Mouse (Mus musculus): ENCODE data around the gene Zfp952. TPM values are rescaled to one million over a fixed set of nuclear protein-coding genes. Genes with fewer than 3 reads are reported as not detected.
A peak's percentile ranks its signal among the peaks of the same experiment; 100 is the strongest.

Gene Zfp952
- polyA plus RNA-seq (2014; fragmentation: Nextera tagmentation; extraction: Ambion mirVana), result 15.5 TPM in 2 replicates

DNA sequence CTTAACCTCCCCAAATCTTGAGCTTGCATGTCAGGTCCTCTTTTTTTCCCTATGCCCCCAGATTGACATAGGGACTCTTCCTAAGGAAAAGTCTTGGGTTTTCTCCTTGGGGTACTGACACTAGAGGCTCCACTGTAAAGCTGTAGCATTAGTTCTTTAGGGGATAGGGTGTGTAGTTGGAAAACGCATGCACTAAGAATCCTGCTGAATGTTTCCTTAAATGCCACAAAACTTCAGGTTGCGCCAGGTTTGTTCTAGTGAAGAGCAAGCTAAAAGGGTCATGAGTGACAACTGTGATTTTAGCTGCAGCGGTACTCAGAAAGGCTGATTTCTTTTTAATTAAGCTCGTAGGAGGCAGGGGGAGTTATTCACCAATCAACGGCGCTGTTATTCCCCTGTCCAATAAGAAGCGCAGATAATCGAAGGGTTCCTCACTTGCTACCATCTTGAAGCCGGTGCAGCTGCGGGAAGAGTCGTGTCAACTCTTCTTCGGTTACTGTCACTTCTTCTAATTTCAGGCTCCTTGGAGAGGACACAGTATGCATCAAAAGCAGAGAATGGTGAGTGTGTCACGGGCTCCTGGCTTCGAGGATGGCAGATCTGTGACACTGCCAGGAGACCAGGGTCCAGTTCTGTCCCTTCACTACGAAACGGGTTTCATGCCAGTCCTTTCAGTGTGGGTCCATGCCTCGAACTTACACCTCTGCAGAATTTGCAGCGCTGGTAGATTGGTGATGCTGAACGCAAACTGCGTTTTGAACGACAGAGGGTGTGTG is at the start of gene Zfp952:
Gene Zfp952, plus strand, starts transcription at position 431 of the 776 bp plus-strand sequence.
- H3K9me3 ChIP-seq (ENCODE audit: control insufficient read depth, low read length), result no peaks in the 10 kb centered on the region

DNA sequence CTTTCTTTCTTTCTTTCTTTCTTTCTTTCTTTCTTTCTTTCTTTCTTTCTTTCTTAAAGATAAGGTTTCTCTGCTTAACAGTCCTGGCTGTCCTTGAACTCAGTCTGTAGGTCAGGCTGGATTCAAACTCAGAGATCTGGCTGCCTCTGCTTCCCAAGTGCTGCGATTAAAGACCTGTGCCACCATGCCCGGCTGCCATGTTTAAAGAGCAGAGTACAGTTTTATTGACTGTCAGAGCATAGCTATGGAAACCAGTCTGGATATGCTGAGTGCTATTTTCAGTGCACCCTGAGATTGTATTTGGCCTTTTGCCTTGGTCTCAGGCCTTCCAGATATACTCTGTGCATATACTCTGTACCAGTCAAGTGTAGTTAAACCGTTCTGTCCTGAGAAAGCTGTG is 49.3 kb upstream of the Zfp952 start:
- Histone ChIP-seq H3K36me3 (ENCODE audit: control insufficient read depth, insufficient read depth, low read length) (no peaks in the 10 kb centered on the region), H3K27me3 (ENCODE audit: control insufficient read depth, insufficient read depth, low read length) (no peaks in the 10 kb centered on the region), H3K4me3 (ENCODE audit: low read depth, low read length) (no peak overlapping the region), H3K9me3 (ENCODE audit: control insufficient read depth, low read length) (no peaks in the 10 kb centered on the region), H3K27ac (replicated peaks; ENCODE audit: low read depth, low read length) (no peak overlapping the region), H3K4me1 (ENCODE audit: control insufficient read depth, insufficient read depth, low read length) (no peaks in the 10 kb centered on the region), H3K9ac (ENCODE audit: low read length) (no peak overlapping the region), H3K4me2 (ENCODE audit: low read depth, severe bottlenecking) (no peak overlapping the region)
- DNase-seq (ENCODE audit: low spot score) (no peak), ATAC-seq (ENCODE audit: insufficient number of reproducible peaks, low FRiP score, low TSS enrichment, low read depth) (no peak)
- 84% methylated on average over 3 of the region's 3 CpGs for WGBS

More for the DNA sequence above, at the start of gene Zfp952:
- DNase-seq (ENCODE audit: low spot score) (peak; percentile 79), ATAC-seq (ENCODE audit: insufficient number of reproducible peaks, low FRiP score, low TSS enrichment, low read depth) (peak; percentile 70)
- H3K4me2 ChIP-seq (ENCODE audit: low read depth, severe bottlenecking), result peak within 1 kb of the TSS; percentile 52
- WGBS, result 3% methylated on average over 21 of the region's 21 CpGs
- peak within 1 kb of the TSS; percentile 66 for H3K4me3 ChIP-seq (ENCODE audit: low read depth, low read length)
- H3K4me1 ChIP-seq (ENCODE audit: control insufficient read depth, insufficient read depth, low read length), result no peaks in the 10 kb centered on the region
- H3K9ac ChIP-seq (ENCODE audit: low read length), result peak within 1 kb of the TSS; percentile 71
- no peak within 1 kb of the TSS for H3K27ac ChIP-seq (replicated peaks; ENCODE audit: low read depth, low read length)
- no peaks in the 10 kb centered on the region for H3K27me3 ChIP-seq (ENCODE audit: control insufficient read depth, insufficient read depth, low read length)
- no peaks in the 10 kb centered on the region for H3K36me3 ChIP-seq (ENCODE audit: control insufficient read depth, insufficient read depth, low read length)

DNA sequence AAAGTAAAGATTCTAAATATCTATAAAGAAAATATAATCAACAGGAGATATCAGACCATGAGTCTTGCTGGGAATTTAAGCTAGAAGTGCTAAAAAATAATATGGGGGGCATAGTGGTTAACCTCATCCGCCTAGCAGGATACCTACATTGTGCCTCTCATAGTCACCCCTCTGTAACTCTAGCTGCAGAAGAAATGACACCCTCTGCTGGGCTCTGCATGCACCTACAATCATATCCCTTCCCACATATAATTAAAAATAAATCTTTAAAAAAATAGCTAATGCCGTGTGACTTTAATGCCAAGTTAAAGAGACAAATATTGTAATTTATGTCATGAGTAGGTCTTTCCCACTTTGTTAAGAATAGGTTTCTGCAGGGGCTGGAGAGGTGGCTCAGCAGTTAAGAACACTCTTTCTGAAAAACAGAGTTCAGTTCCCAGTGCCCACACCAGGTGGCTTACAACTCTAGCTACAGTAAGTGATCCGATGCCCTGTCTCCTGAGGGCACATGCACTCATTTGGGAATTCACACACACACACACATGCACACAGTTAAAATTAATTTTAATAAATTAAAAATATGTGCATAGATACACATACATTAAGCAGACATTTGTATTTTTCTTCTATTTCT is 48.4 kb upstream of the Zfp952 start:
- WGBS, result 71% methylated on average over 3 of the region's 3 CpGs
- no peak for DNase-seq (ENCODE audit: low spot score)
- Histone ChIP-seq H3K27ac (replicated peaks; ENCODE audit: low read depth, low read length) (no peak overlapping the region), H3K9ac (ENCODE audit: low read length) (no peak overlapping the region), H3K4me2 (ENCODE audit: low read depth, severe bottlenecking) (no peak overlapping the region), H3K4me1 (ENCODE audit: control insufficient read depth, insufficient read depth, low read length) (no peaks in the 10 kb centered on the region), H3K4me3 (ENCODE audit: low read depth, low read length) (no peak overlapping the region), H3K27me3 (ENCODE audit: control insufficient read depth, insufficient read depth, low read length) (no peaks in the 10 kb centered on the region), H3K36me3 (ENCODE audit: control insufficient read depth, insufficient read depth, low read length) (no peaks in the 10 kb centered on the region), H3K9me3 (ENCODE audit: control insufficient read depth, low read length) (no peaks in the 10 kb centered on the region)
- no peak for ATAC-seq (ENCODE audit: insufficient number of reproducible peaks, low FRiP score, low TSS enrichment, low read depth)

DNA sequence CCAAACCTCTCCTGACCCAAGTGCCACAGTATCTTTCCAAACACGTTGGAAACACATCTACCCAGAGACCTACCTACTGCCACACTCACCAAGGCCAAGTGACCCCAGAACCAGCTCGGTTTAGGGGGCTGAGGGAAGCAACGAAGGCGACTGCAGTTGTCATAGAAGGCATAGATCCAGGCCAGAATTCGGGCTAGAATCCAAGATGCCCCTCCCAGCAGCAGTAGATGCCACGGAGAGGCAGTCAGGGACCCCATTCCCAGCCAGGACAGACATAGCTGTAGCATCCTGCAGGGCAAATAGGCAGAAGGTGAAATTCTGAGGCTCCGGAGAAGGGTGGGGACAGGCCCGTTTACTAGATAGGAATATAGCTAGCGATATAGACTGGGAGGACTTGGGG is 46.2 kb upstream of the Zfp952 start:
- H3K27ac ChIP-seq (replicated peaks; ENCODE audit: low read depth, low read length), result no peak overlapping the region
- no peaks in the 10 kb centered on the region for H3K9me3 ChIP-seq (ENCODE audit: control insufficient read depth, low read length)
- DNase-seq (ENCODE audit: low spot score), result no peak
- H3K9ac ChIP-seq (ENCODE audit: low read length), result peak overlapping the region; percentile 45
- H3K4me3 ChIP-seq (ENCODE audit: low read depth, low read length), result peak overlapping the region; percentile 26
- H3K4me1 ChIP-seq (ENCODE audit: control insufficient read depth, insufficient read depth, low read length), result no peaks in the 10 kb centered on the region
- H3K36me3 ChIP-seq (ENCODE audit: control insufficient read depth, insufficient read depth, low read length), result no peaks in the 10 kb centered on the region
- no peak for ATAC-seq (ENCODE audit: insufficient number of reproducible peaks, low FRiP score, low TSS enrichment, low read depth)
- no peaks in the 10 kb centered on the region for H3K27me3 ChIP-seq (ENCODE audit: control insufficient read depth, insufficient read depth, low read length)
- peak overlapping the region; percentile 36 for H3K4me2 ChIP-seq (ENCODE audit: low read depth, severe bottlenecking)
- 64% methylated on average over 9 of the region's 9 CpGs for WGBS

DNA sequence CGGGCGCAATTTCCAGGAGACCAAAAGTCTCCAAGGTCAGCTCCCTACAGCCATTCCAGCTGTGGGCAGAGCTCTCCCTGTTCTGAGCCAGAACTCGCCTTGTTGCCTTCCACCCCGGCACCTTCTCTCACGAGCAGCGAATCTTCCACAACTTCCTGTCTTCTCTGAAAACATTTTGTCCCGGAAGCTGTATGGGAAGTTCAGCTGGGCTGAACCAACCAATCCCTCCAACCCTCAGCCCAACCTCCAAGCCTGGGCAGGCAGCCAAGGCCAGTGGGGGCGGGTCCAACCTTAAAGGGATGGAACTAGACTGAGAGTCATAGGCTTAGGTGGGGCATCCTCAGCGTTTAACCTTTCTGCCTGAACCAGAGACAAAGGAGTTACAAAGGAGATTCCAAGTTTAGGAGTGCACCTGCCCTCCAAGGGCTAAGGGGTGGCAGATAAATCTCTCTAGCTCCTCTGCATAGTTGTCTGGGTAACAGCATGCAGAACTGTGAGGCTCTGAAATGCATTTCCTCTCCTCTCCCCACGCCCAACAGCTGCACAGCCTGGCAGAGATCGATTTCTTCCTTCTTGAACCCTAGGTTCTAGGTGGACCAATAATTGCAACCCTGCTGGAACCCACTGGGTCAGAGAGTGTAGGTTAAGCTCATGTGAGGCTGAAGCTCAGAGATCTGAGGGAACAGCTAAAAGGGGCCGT is 45.6 kb upstream of the Zfp952 start, which contains the start of gene Cyp4f13:
Gene Cyp4f13, minus strand, starts transcription at position 188 of the 700 bp plus-strand sequence.
- peak within 1 kb of the TSS; percentile 36 for H3K4me2 ChIP-seq (ENCODE audit: low read depth, severe bottlenecking)
- ATAC-seq (ENCODE audit: insufficient number of reproducible peaks, low FRiP score, low TSS enrichment, low read depth) (peak; percentile 78; the same call in 1 of the 2 replicates), DNase-seq (ENCODE audit: low spot score) (peak; percentile 72)
- H3K36me3 ChIP-seq (ENCODE audit: control insufficient read depth, insufficient read depth, low read length), result no peaks in the 10 kb centered on the region
- H3K27me3 ChIP-seq (ENCODE audit: control insufficient read depth, insufficient read depth, low read length), result no peaks in the 10 kb centered on the region
- peak within 1 kb of the TSS; percentile 26 for H3K4me3 ChIP-seq (ENCODE audit: low read depth, low read length)
- 46% methylated on average over 12 of the region's 12 CpGs for WGBS
- H3K4me1 ChIP-seq (ENCODE audit: control insufficient read depth, insufficient read depth, low read length), result no peaks in the 10 kb centered on the region
- peak within 1 kb of the TSS; percentile 45 for H3K9ac ChIP-seq (ENCODE audit: low read length)
- H3K27ac ChIP-seq (replicated peaks; ENCODE audit: low read depth, low read length), result no peak within 1 kb of the TSS
- no peaks in the 10 kb centered on the region for H3K9me3 ChIP-seq (ENCODE audit: control insufficient read depth, low read length)

DNA sequence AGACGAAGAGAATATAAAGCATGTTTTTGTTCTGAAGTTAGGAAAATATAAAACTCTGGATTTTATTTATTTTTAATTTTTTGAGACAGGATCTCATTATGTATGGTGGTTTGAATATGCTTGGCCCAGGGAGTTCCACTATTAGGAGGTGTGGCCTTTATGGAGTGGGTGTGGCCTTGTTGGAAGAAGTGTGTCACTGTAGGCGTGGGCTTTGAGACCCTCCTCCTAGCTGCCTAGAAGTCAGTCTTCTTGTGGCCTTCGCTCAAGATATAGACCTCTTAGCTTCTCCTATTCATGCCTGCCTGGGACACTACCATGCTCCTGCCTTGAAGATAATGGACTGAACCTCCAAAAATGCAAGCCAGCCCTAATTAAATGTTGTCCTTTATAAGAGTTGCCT is 42.8 kb upstream of the Zfp952 start:
- Histone ChIP-seq H3K4me1 (ENCODE audit: control insufficient read depth, insufficient read depth, low read length) (no peaks in the 10 kb centered on the region), H3K27ac (replicated peaks; ENCODE audit: low read depth, low read length) (no peak overlapping the region), H3K36me3 (ENCODE audit: control insufficient read depth, insufficient read depth, low read length) (no peaks in the 10 kb centered on the region), H3K9me3 (ENCODE audit: control insufficient read depth, low read length) (no peaks in the 10 kb centered on the region), H3K9ac (ENCODE audit: low read length) (no peak overlapping the region), H3K4me3 (ENCODE audit: low read depth, low read length) (no peak overlapping the region), H3K27me3 (ENCODE audit: control insufficient read depth, insufficient read depth, low read length) (no peaks in the 10 kb centered on the region), H3K4me2 (ENCODE audit: low read depth, severe bottlenecking) (no peak overlapping the region)
- DNase-seq (ENCODE audit: low spot score) (no peak), ATAC-seq (ENCODE audit: insufficient number of reproducible peaks, low FRiP score, low TSS enrichment, low read depth) (no peak)
- WGBS, result 92% methylated on average over 3 of the region's 3 CpGs

DNA sequence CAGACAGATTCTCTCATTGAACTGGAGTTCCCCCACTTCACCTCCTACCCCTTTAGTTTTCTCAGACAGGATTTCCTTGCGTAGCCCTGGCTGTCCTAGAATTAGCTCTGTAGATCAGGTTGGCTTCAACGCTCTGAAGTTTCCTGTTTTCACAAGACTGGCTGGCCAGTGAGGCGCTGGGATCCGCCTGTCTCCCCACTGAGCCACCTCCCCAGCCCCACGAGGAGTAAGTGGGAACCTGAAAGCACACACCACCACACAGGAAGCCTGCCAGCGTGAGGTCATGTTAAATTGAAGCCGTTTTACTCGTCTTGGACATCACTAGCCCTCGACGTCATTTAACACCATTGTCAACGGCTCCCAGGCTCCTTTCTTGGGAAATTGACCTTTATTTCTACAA is 41.9 kb upstream of the Zfp952 start:
- Histone ChIP-seq H3K4me2 (ENCODE audit: low read depth, severe bottlenecking) (no peak overlapping the region), H3K9ac (ENCODE audit: low read length) (no peak overlapping the region), H3K27me3 (ENCODE audit: control insufficient read depth, insufficient read depth, low read length) (no peaks in the 10 kb centered on the region), H3K9me3 (ENCODE audit: control insufficient read depth, low read length) (no peaks in the 10 kb centered on the region), H3K4me3 (ENCODE audit: low read depth, low read length) (no peak overlapping the region), H3K4me1 (ENCODE audit: control insufficient read depth, insufficient read depth, low read length) (no peaks in the 10 kb centered on the region), H3K36me3 (ENCODE audit: control insufficient read depth, insufficient read depth, low read length) (no peaks in the 10 kb centered on the region), H3K27ac (replicated peaks; ENCODE audit: low read depth, low read length) (no peak overlapping the region)
- WGBS, result 80% methylated on average over 11 of the region's 11 CpGs
- DNase-seq (ENCODE audit: low spot score) (no peak), ATAC-seq (ENCODE audit: insufficient number of reproducible peaks, low FRiP score, low TSS enrichment, low read depth) (no peak)

DNA sequence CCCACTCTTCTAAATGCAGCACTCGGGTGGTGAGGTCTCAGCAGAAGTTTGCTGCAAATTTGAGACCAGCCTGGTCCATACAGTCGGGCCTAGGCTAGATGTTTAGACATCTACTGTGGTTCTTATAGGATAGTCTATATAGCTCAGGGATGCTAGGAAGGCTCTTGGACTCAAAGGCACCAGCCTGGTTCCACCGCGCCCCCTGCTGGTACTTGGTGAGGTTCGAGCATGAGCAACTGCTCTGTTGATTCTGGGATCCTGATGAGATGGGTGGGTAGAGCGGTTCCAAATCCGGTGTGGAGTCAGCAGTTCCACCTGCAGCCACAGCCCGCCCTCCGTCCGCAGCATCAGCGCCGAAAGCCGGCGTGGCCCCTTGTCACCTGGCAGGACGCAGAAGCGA is 41.5 kb upstream of the Zfp952 start:
- no peak overlapping the region for H3K4me3 ChIP-seq (ENCODE audit: low read depth, low read length)
- H3K9me3 ChIP-seq (ENCODE audit: control insufficient read depth, low read length), result no peaks in the 10 kb centered on the region
- WGBS, result 22% methylated on average over 16 of the region's 16 CpGs

More for the DNA sequence above, 41.5 kb upstream of the Zfp952 start:
- no peaks in the 10 kb centered on the region for H3K4me1 ChIP-seq (ENCODE audit: control insufficient read depth, insufficient read depth, low read length)
- DNase-seq (ENCODE audit: low spot score) (peak; percentile 78), ATAC-seq (ENCODE audit: insufficient number of reproducible peaks, low FRiP score, low TSS enrichment, low read depth) (no peak)
- H3K36me3 ChIP-seq (ENCODE audit: control insufficient read depth, insufficient read depth, low read length), result no peaks in the 10 kb centered on the region
- H3K4me2 ChIP-seq (ENCODE audit: low read depth, severe bottlenecking), result no peak overlapping the region
- no peaks in the 10 kb centered on the region for H3K27me3 ChIP-seq (ENCODE audit: control insufficient read depth, insufficient read depth, low read length)
- no peak overlapping the region for H3K9ac ChIP-seq (ENCODE audit: low read length)
- H3K27ac ChIP-seq (replicated peaks; ENCODE audit: low read depth, low read length), result no peak overlapping the region
